Mouse (Mus musculus): ENCODE measurements at regions not wholly inside any gene's neighbourhood (a gene's known extent, or its start where the extent isn't known, plus 50 kb on each side); places are given as distances from the start of the nearest gene placed in this dataset.
"Not testable (repeated sequence)": the region's sequence is repeated elsewhere in the genome, so short reads cannot be mapped to it uniquely, and the experiment has no call there.

DNA sequence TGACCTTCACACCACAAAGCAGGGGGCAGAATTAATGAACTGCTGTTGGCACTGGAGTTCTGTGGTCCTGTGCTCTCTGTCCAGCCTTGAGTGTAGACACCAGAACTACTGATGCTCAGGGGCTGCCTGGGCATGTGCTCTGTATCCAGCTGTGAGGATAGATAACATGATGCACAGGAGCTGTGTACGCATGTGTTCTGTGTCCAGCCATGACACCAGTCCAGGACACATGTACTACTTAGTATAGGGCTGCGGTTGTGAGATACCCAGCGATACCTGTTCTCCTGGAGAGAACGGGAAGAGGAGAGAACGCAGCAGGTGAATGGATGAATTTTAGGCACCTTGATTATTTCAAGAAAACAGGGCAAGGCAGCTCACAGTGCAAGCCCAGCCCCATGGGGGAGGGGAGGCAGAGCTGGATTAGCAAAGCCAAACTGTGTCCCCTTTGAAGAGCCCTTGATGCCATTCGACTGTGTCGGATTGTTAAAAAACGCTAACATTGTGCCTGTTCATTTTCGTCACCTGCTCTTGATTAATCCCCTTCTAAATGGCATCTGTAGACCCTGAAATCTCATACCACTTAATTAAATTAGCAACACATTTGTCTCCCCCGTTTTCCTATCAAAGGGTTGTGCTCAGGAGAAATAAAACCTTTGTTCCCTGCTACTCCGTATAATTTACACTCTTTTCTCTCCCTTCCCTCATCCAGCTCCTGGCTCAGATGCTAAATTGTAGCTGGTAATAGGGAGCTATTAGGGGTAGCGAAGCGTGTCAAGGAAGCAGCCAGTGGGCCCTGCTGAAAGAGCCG, 218.8 kb upstream of the Irx4 start:
- no peak for DNase-seq

DNA sequence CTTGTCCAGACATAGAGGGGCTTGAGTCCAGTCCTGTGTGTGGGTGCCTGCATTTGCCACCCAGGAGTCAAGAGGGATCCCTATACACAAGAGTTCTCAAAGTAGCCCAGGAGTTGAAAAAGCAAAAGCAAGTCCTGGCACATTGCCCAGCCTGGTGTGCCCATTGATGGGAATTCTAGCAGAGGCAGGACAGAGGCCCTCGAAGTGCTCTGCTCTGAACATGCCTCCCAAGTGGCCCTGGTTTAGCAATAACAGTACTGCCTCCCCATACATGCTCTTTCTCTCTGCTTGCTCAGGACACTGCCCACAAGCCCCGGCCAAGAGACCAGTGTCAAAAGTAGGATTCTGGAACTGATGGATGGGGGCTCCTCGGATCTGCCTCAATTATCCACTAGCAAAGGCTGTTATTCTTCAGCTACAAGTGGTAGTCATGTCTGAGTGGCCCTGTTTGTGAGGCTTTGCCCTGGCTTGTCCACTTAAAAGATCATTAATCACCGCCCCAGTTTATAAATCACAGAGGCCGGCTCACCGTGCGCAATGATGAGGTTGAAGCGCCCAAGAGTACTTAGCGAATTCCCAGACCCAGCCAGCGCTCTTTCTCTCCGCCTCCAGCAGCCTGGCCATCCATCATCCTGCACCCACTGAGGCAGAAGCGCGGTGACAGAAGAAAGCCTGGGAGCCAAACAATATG, 190.3 kb upstream of the Irx4 start:
- DNase-seq = no peak

DNA sequence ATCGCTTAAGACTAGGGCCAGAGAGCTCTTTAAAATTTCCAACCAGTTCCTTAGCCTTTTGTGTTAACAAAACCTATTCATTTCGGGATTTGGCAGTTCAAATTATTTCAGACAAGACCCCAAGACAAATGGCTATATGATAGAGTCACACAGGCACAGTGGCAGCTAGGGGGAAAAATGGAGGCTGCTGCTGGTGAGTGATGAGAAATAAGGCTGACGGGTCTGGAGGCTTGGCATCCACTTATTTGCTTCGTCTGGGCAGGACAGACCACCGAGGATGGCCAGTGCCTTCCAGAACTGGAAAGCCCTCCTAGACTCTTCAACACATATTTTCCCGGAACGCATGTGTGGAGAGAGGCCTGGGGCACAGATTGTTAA, 189.8 kb upstream of the Irx4 start:
- no peak for DNase-seq

DNA sequence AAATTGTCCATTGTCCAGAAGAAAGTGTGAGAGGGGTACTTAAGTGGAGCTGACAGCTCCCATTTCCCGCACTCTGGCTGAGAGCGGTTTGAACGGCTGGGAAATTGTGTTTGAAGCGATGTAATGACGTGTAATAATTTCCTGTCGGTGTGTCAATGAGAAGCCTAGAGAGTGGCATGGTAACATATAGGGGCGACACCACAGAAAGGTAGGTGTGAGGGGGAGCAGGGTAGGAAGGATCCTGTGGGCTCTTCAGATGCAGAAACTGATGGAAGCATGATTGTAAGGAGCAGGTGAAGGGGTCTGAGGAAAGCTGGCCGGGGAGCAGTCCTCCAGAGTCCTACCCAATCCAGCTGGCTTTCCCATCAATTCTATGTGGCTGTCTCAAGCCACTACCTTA, 189.2 kb upstream of the Irx4 start:
- DNase-seq = no peak

DNA sequence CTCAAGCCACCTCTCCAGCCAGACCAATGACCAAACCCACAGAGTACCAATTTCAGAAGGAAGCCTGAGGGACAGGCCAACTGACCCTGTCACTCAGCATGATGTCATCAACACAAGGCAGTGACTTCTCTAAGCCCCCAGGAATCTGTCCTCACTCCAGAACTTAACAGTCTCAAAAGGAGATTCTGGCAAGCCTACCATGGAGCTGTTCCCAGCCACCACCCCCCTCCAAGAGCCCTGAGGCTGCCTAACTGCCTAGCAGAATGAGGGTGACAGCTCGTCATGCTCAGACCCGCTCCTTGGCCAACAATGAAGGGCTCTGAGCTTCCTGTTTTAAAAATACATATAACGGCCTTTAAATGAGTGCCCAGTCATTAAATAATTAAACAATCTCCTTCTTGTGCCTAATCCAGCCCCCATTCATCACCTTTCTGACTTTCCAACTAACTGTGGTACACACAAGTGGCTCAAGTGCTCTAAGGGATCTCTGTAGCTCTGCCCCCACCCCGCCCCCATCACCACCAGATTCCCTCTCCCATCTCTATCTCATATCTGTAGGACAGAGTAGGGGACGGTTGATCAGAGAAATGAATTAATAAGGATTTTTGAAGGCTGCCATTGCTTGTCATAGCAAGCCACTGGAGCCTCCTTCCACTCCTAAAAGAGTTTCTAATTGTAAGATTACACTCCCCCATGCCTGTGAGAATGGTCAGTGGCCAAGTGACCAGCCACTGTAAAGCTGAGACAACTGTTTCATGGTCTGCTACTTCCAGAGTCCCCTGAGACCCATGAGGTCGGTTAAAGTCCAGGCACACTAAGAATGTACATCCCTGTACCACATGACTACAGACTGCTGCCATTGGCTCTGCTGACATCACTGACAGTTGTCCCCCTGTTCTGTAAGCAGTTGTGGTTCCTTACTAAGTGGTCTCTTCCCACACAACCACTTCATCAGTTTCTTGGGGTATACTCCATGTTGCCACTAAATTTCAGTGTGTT, 188.1 kb upstream of the Irx4 start:
- peak; percentile 16 for DNase-seq

DNA sequence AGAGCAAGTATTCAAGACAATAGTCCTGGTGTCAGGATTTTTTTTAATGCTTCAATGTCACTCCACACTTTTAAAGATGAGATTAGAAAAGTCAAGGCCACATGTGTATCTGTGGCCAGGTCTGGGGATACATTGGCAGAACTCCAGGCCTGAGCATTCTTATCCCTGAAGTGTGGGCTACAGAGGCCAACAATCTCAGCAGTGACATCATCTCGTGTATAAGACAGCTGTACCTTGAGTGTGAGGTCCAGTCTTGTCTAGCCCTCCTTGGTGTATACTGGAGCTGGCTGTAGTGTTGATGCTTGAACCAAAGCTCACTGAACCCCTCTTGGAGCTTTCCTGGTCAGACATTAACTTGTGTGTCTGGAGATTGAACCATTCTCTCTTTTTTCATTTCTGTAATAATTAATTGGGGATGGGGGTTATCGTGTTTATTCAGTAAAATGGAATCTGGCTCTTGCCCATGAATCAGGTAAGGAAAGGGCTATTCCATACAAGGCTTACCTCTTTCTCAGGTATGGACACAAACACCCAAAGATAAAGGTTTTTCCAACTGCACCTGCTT, 182.3 kb upstream of the Irx4 start:
- no peak for DNase-seq

DNA sequence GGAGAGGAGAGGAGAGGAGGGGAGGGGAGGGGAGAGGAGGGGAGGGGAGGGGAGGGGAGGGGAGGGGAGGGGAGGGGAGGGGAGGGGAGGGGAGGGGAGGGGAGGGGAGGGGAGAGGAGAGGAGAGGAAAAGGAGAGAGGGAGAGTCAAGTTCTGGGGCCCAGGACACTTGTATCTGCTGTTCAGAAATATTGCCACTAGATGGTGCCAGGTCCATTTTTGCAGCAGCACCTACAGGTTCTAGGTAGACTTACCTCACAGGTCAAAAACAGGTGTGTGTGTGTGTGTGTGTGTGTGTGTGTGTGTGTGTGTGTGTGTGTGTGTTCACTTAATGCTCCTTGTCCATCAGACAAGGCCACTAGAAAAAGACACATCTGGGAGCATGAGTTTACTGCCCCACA, 172.5 kb upstream of the Irx4 start:
- DNase-seq = not testable (repeated sequence)

DNA sequence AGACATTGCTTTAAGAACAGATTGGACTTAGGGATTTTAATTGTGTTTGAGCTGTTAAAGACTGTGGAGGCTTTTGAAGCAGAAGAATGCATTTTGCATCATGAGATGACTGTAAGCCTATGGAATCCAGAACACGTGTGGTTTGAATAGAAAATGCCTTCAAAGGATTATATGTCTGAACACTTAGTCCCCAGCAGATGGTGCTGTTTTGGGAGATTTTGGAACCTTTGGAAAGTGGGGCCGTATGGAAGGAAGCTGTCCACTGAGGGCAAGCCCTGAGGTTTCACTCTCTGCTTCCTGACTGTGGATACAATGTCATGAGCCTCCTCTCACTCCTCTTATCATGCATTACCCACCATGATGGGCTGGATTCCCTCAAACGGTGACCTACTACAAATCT, 168.4 kb upstream of the Irx4 start:
- no peak for DNase-seq

DNA sequence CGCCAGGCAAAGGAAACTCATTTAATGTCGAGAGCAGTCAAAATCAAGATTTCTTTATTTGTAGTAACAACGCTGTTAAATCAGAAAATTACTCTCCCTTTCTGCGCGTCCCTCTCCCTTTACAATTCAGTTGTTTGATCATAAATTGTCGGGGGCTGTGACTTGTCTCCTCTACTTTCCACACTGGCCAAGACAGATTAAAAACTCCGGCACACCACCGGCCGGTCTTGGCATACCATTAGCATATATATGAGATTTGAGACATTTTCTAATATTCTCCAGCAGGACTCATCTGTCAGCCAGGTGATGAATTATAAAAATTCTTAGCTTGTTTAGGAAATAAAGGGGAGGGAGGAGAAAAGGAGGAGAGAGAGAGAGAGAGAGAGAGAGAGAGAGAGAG, 162.8 kb upstream of the Irx4 start:
- no peak for DNase-seq

DNA sequence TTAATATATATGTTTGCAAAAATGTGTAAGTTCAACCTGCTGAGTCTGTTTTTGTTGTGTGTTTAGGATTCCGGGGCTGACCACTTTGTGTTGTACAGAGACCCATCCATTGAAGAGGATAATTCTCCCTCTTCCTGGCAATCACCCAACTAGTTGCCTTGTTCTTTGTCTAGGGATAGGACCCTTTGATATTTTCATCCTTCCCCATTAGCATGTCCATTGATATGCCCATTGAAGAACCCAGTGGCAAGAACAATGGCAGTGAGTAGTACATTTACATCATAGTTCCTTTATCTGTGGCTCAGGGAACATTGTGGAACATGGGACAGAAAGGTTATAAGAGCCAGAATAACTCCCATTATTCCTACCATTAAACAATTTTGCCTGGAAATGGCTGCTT, 160.9 kb upstream of the Irx4 start:
- no peak for DNase-seq

DNA sequence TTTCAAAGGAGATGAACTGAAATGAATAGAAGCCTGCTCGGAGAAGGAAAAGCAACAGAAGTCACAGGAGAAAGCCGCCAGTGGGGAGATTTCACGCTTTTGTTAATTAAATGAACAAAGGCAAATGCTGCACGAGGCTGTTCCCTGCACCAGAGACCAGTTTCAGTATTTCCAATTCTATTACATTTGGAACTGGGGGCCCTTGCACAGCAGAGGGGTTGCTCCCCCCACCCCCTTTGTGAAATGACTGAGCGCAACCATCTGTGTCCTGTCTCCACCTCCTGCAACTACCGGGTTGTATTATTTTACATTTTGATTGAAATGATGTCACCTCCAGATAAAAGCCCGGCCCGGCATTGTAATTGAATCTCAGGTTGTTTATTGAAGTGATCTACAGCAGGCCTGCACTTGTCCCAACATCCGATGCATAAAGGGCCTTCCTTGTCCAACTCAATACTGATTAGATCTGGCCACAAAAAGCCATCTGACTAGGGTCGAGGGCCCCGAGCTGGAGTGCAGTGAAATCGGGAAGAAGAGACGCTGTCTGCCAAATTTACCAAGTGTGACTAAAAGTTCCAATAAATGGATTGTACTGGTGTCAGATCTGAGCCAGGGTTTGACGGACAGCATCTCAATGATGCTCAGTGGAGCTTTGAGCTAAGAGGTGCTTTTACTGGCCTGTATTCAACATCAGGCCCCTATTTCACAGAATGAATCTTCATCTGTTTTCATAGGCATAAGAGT, 152.9 kb upstream of the Irx4 start:
- no peak for DNase-seq

DNA sequence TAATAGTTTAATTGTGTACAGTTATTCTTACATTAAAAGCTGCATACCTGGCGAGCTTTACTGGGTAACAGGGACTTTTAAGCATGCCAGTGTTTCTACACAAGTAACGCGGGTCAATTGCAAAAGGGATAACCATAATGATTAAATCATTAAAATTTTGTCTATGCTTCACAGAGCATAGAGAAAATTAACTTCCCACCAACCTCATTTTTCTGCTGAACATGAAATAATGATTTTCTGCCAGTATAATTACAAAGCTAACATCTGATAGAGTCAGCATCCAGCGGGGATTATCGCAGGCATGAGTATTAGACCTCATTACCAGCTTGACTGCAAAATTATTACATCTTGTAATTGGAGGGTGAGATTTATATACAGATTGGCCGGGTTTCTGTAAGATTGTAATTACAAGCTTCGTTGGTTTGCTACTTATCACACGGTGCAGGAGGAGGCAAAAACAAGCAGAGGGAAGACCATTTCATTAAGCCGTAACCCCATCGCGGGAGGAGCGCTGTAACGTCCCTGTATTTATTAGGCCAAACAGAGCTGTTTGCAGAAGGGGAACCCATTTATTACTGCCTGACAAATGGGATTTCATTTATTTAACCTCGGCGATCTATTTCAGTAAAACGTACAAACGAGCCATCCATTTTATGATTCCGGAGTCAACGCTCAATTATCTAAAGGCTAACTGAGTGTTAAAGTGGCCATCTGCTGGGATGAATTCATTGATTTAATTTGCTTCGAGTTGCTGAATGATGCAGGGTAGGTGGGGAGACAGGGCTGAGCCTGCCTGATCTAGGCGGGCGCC, 143.3 kb upstream of the Irx4 start:
- DNase-seq = no peak

DNA sequence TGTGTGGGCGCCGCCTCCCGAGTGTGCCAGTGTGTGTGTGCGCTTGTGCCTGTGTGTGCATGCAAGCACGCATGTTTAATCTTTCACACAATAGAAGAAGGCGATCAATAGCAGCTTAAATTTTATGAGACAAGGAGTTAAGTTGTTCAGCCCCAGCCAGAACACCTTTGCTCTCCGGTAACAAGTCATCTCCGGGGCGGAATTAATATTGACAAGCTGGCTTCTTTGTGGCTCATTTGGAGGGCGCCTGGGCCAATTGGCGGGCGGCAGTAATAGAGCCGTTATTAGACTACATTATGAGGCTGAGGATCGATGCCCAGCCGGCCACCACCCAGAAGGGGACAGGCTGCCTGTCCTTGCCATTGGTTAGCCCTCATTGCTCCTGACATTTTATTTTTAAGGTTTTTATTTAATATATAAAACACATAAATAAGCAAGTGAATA, 142.6 kb upstream of the Irx4 start:
- no peak for DNase-seq

DNA sequence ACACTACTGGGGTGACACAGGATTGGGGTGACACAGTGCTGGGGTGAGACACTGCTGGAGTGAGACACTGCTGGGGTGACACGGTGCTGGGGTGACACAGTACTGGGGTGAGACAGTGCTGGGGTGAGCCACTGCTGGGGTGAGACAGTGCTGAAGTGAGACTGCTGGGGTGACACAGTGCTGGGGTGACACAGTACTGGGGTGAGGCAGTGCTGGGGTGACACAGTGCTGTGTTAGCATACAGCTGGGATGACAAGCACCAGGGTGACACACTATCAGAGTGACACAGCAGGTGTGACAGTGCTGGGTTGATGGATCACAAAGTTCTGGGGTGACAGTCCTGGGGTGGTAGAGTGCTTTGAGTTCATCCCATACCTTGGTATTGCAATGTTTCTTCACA, 137.3 kb upstream of the Irx4 start:
- no peak for DNase-seq

DNA sequence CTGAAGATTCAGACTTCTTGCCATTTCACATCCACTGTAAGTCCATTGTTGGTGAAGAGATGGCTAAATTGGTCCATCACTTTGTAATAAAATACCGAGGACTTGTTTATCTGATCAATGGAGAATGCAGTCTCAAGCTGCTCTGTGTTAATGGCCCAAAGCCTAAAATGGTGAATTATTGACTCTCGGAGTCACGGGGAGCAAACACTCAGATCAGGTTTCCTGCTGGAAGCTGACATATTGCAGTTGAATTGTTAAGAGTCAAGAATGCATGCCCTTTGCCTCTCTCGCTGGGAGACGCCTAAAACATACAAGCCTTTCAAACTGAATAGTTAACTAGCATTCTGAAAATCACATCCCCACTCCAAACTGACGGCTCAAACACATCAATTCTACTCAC, 129.0 kb upstream of the Irx4 start:
- no peak for DNase-seq

DNA sequence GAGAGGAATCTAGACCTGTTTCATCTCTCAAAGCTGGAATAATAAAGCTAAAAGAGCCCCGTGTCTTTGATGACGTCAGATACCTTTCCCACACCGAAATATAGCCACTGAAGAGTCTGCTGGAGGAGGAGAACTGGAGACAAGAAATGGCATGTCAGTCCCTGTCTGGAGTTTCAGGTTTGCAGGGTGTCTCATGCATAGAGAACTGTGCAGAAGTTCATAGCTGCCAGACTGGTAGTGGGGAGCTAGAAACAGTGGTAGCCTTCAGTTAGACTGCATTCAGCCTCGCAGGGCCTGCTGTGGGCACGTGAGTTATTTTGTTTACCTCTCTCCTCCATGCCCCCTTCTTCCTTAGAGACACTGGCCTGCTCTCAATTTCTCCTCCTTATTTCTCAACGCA, 127.5 kb upstream of the Irx4 start:
- DNase-seq = no peak

DNA sequence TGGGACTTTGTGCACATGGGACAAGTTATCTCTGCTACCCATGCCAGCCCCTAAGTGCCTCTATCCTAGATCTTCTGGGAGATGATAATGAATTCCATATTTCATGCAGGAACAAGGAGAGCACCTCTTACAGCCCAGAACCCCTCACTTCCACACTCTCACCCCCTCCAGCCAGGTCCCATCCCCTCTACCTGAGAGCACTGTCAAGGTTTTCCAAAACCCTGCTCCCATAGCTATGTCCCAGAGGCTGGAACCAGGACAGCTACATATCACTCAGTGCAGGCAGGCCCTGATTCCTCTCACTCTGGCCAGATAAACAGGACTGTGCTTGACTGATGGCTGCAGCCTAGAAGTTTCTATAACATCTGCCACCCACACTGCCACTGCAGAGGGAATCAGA, 125.3 kb upstream of the Irx4 start:
- DNase-seq = no peak

DNA sequence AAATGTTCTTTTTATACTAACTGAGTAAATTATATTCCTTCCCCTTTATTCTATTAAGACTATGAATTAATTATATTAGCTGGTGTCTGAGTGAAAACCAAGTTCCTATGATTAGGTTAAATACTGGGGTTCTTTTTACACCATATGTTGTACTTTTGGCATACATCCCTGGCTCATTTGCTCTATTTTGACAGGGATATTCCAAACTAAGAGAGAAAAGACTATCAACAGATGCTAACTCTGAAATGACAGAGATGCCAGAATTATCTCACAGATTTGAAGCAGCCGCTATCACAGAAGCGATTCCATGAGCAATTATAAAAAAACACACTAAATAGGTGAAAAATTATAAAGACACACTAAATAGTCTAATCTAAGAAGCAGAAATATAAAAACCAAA, 119.0 kb upstream of the Irx4 start:
- no peak for DNase-seq

DNA sequence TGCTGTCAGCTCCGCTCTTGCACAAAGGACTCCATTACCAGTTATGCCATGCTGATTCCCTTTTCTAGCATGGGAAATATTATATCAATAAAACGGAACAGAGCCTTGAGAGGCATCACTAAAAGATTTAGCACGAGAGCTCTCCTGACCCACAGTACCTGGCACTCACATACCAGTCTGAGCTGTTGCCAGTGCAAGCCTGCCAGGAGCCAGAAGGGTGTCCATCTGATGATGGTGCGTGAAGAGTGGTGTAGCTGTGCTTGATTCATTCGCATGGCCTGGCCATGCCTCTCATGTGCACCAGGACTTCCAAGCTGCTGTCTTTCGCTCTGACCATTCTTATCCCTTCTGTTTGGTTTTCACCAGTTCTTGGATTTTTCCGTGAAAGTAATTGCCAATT, 102.3 kb upstream of the Irx4 start:
- no peak for DNase-seq

DNA sequence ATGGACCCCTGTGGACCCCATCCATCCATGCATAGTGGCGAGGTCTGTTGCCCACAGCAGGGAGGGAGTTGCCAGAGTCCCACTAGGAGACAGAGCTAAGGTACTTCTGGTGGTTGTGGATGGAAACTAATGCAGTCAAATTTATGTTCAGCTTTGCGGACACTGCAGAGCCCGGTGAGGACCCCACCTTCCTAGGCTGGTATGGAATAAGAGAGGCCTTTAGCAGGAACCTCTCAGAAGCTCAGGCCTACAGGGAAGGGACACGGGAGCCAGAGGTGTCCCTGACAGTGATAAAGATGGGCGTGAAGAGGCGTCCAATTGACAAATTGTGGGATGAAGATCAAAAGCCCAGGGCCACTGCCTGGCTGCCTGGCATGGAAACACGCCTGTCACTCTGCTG, 100.8 kb upstream of the Irx4 start:
- DNase-seq = no peak

DNA sequence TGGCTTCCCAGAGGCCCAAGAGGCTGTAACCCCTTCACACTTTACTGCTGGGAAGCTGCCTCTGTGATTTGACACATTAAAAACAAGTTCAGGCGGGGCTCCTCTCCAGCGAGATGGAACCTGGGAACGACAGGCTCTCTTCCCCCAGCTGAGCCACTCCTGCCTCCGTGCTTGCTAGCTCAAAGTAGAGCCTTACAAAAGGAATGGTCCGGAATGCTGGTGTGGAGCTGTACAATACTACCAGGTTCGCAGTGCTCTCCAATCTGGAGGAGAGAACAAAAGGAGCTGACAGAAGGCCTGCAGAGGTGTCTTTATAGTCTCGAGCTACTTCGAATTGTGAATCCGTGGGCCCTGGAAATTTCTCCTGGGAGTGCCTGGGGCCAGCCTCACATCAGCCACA, 100.4 kb upstream of the Irx4 start:
- DNase-seq = no peak

DNA sequence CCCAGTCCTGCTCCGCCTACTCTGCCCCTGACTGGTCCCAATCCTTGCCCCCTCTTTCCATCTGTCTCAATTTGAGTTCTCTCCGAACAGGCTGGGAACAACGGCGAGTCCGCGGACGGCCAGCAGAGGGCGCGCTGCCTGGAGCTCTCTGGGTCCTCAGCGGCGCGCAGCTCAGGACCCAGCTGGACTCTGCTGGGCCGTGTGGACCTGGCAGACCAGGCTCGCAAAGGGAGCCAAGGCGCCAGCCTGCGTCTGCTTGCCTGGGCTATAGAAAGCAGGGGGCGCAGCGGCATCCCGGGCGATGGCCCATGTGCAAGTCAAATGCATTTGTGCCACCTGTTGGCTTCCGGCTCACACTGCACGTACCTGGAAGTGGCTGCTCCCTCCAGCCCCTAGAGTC, 100.0 kb upstream of the Irx4 start:
- peak; percentile 52 for DNase-seq
